Mouse (Mus musculus): Measurements from ENCODE around the gene Taf3. TPM values are rescaled to one million over a fixed set of nuclear protein-coding genes. Genes with fewer than 3 reads are reported as not detected.
A peak's percentile ranks its signal among the peaks of the same experiment; 100 is the strongest.

Gene Taf3
- total RNA-seq (2015) (20.1 and 21.5 TPM in 2 replicates), total RNA-seq (2017) (6.7 and 11.7 TPM in 2 replicates)

DNA sequence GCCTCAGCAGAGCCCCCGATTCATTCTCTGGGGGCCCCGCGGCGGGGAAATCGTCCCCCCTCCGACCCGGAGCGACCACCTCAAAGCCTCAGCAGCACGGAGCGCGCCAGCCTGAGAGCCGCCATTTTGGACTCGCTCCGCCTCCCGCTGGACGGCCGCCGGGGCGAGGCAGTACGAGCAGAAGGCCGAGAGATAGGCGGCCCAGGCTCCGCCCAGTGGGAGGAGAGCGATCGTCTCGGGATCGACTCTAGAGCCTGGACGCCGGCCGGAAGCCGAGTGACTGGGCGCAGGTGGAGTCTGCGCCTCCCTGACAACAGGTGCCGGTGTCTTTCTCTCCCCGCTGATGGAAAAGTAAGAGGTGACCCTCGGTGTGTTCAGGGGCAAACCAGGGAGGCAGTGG lies at the start of gene Taf3:
Taf3 (minus strand) TSS at position 136 of the 400 bp plus-strand sequence.
- peak; percentile 94 for ATAC-seq (replicated peaks; ENCODE audit: poor library complexity)

- no peak for ATAC-seq (replicated peaks; ENCODE audit: poor library complexity)
These were observed 46.1 kb upstream of the Taf3 start for GRCm38 (mm10) chr2:10094327-10095100.

DNA sequence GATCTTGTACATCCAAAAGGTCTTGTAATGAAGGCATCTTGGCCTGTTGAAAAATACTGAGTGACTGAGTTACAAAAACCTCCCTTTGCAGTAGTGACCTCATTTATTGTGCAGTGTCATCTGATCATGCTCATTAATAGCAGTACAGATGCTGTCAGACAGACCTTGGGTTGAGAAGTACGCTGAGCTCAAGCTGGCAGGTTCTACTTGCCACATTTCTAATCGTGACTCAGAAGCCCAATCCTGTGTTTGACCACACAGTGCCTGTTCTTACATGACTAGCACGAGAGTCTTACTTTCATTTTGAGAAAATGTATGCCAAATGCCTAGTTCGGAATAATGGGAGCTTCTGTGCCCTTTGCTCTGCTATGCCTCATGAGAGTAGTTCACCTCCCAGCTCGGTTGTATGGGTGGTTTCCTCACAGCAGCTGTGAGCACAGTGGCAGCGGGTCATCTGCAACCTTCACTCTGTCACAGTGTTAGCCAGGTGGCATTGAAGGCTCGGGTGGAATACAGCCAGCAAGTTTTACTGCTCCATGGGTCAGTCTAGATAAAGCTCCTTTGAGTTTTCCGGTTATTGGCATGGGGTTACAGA lies 39.0 kb upstream of the Taf3 start:
- ATAC-seq (replicated peaks; ENCODE audit: poor library complexity), result no peak

GRCm38 (mm10) chr2:10082737-10083136 lies 34.3 kb upstream of the Taf3 start:
- no peak for ATAC-seq (replicated peaks; ENCODE audit: poor library complexity)

- 0 out of 2 replicates have a peak, but pooled peaks have one; percentile 4 for ATAC-seq (replicated peaks; ENCODE audit: poor library complexity)
These were observed 33.2 kb upstream of the Taf3 start for GRCm38 (mm10) chr2:10081453-10082080.

DNA sequence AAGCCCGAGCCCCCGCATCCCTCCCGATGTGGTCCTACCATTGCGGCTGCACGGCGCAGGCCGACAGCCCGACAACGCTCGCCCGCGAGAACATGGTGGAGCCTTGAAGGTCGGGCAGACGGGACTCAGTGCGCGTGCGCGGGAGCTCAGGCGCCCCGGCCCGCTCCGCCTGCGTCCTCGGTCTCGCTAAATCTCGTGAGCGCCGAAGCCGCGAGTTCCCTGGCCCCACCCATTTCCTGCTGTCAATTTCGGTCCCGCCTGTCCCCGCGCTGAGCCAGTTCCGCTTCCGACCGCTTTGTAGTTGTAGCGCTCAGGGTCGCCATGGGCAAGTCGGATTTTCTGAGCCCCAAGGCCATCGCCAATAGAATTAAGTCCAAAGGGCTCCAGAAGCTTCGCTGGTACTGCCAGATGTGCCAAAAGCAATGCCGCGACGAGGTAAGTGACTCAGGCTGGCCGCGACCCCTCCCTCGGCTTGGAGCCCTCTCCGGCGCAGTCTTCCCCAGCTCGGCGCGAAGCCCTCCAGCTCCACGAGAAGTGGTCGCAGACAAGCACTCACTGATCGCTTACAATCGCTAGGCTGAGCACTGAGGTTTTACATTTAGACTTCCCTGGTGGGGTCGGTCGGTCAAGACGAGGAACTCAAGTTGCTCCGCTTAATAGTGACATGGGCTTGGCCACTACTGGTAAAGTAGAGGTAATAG lies 32.1 kb upstream of the Taf3 start, which contains the start of the genes Atp5c1 and Kin:
Atp5c1 (minus strand) TSS at position 201 of the 701 bp plus-strand sequence.
Kin (plus strand) TSS at position 284 of the 701 bp plus-strand sequence.
- peak; percentile 90 for ATAC-seq (replicated peaks; ENCODE audit: poor library complexity)

DNA sequence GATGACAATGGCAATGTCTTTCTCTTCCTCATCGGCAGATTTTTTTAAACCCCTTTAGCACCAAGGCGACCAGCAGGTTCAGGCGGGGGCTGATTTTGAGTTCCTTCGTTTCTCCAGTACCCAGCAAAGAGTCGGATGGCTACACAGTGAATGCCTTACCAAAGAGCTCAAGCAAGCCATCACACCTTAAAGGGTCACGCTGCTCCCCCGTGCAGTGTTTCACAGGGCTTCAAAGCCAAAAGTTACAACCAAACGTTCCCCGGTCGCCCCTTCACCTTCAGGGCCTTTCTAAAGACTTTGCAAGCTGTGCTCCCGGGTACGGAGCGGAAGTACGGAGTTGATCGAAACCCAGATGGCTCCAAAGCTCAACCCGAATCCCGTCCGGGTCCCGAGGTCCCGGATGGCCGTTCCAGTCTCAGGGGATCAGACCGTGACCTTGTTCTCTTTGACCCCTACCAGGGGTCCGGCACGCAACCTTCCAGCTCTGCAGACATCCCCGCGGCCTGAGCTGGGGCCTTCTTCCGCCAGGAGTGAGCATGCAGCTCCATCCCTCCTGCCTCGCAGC lies 31.4 kb upstream of the Taf3 start:
- peak; percentile 23 for ATAC-seq (replicated peaks; ENCODE audit: poor library complexity)

- no peak for ATAC-seq (replicated peaks; ENCODE audit: poor library complexity)
These were observed 28.3 kb upstream of the Taf3 start for GRCm38 (mm10) chr2:10076675-10077074.

DNA sequence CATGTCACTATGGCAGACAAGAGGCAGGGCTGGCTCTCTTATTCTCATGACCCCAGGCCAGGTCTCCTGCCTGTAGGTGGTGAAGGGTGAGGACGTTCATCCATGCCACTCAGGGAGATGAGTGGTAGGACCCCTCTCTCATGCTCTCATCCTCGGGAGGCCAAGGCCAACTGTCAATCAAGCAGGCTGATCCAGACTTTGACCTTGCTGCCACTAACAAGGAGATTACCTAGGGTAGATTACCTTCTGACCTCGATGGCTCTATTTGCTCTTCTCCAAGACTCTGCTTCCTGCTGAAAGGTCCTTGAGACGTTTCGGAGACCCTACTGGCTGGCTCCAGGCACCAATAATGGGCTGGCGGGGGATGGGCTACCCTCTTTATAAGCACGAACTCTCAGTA lies 26.1 kb upstream of the Taf3 start:
- no peak for ATAC-seq (replicated peaks; ENCODE audit: poor library complexity)

DNA sequence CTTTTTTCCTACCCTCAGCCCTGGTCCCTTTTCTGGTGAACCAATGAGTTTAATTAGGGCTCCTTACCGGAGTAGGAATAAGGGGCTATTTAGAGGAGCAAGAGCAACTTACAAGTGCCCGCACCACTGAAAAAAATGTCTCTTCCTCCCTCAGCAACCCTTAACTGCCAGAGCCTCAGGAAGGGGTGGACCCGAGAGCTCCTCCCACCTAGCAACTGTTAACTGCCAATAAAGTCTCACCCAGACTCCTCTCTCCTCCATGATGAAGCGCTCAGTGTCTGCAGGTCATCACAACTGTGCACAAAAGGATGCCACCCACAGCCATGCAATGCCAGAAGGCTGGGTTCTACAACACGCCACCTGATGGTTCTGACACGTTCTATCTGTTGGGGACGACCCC lies 23.4 kb upstream of the Taf3 start:
- peak; percentile 62 for ATAC-seq (replicated peaks; ENCODE audit: poor library complexity)

DNA sequence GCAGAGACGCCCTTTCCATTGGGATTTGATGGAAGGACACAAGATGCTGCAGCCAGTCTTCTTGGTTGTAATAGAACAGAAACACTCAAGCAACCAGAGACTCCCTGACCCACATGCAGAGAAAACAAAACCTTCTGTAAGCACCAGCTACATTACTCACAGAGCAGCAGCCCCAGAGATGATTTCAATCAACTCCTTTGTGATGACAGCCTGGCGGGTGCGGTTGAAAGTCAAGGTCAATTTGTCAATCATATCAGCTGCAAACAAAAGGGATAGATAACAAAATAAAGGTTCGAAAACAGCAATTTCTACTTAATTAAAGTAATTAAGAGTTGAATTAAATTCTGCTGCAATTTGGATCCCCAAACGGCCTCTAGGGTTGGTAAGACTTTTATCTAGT lies 10.4 kb upstream of the Taf3 start:
- no peak for ATAC-seq (replicated peaks; ENCODE audit: poor library complexity)

DNA sequence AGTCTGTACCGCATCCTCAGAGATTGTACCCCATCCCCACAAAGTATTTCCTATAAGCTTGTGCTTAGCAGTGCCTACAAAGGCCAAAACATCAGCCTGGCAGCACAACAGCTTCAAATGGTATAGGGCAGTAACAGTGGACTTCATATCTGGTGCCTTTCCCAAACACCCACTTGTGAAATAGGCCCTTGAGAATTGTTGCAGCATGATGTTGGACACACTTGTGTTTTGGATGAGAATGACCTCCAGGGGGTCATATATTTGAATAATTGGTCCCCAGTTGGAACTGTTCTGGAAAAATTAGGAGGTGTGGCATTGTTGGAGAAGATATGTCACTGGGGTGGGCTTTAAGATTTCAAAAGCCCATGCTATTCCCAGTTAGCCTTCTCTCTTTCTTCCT lies 3.6 kb upstream of the Taf3 start:
- ATAC-seq (replicated peaks; ENCODE audit: poor library complexity), result no peak

- no peak for ATAC-seq (replicated peaks; ENCODE audit: poor library complexity)
These were observed 2.5 kb upstream of the Taf3 start for GRCm38 (mm10) chr2:10050878-10051277.

- peak; percentile 10; the same call in 1 of the 2 replicates for ATAC-seq (replicated peaks; ENCODE audit: poor library complexity)
These were observed 1.1 kb upstream of the Taf3 start for GRCm38 (mm10) chr2:10049456-10049855.

GRCm38 (mm10) chr2:10047758-10048436 lies 499 bp downstream of the Taf3 start:
- peak; percentile 37 for ATAC-seq (replicated peaks; ENCODE audit: poor library complexity)

- ATAC-seq (replicated peaks; ENCODE audit: poor library complexity), result no peak
These were observed 13.4 kb downstream of the Taf3 start for GRCm38 (mm10) chr2:10034976-10035375.

- peak; percentile 55 for ATAC-seq (replicated peaks; ENCODE audit: poor library complexity)
These were observed 14.7 kb downstream of the Taf3 start for GRCm38 (mm10) chr2:10033684-10034083.

DNA sequence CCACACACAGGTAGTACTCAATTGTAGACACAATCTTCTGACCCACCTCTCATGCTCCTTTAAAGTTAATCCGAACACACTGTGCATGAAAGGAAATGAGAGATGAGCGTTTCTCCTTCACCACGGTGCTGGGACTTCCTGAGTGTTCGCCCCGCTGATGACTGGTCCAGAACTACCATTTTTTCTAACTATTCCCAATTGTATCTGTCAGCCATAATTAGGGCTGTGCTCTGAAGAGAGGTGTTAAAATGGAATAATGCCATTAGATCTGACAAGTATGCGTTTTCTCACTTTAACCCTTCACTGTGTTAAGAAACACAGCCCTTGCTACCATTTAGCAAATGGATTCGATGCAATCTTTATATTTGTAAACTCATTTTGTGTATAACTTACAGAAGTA lies 18.6 kb downstream of the Taf3 start:
- ATAC-seq (replicated peaks; ENCODE audit: poor library complexity), result no peak

DNA sequence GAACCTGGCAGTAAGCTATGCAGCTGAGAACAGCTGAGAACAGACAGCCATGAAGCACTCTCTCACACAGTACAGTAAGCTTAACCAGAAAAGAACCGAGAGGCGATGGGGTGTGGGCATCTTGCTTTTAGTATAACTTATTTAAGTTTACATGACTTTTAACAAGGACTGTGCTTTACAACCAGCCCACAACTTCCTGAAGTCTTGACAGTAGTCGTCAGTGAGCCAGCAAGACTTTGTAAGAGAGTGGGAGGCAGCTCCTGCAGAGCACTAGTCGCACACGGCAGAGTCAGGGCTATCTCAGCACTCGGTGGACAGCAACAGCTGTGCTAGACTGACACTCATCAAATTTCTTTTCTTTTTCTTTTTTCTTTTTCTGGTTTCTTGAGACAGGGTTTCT lies 24.1 kb downstream of the Taf3 start:
- no peak for ATAC-seq (replicated peaks; ENCODE audit: poor library complexity)

GRCm38 (mm10) chr2:10021296-10021695 lies 27.1 kb downstream of the Taf3 start:
- ATAC-seq (replicated peaks; ENCODE audit: poor library complexity), result no peak
